Mouse (Mus musculus) neutrophil, adult 5-6 weeks (primary cell): ENCODE results near the gene Lcmt1. TPM values are rescaled to one million over a fixed set of nuclear protein-coding genes. Genes with fewer than 3 reads are reported as not detected.

Experiments used
- ATAC-seq: fragments of 151-379, 151-347 bp; 2 replicates; pipeline ENCODE4 v1.8.0; 2017; ENCODE audit warnings: mild to moderate bottlenecking, moderate TSS enrichment; ENCODE audit not compliant: insufficient number of reproducible peaks, poor library complexity, low FRiP score, severe bottlenecking; ENCODE audit errors: extremely low read depth
- total RNA-seq: library from RNA; stranded (forward); fragments of 200-1000 nt; gene quantifications from 2 replicates; pipeline ENCODE4 v1.2.3, GENCODE M21; 2017

The Lcmt1 gene
- total RNA-seq, 1 experiment from 2014 or later = 11.1 TPM

GRCm38 (mm10) chr7:123389686-123390280 lies 20.2 kb downstream of the Lcmt1 start:
- ATAC-seq = no peak

GRCm38 (mm10) chr7:123394271-123394670 lies 24.7 kb downstream of the Lcmt1 start:
- ATAC-seq = no peak

DNA sequence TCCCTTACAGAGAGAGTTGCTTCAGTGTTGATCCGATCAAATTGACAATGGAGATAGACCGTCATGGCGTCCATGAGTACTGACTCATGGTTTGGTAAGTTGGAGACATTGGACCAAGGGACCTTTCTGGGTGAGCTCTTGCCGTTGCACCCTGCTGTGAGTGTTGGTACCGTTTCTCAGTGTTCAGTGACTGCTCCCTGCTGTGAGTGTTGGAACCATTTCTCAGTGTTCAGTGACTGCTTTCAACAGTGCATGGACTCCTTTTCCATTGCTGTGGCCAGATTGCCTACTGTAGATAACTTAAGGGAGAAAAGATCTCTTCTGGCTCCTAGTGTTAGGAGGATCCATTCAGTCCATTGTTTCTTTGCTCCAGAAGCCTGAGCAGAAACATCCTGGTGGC lies 27.3 kb downstream of the Lcmt1 start:
- ATAC-seq = no peak

GRCm38 (mm10) chr7:123397369-123397768 lies 27.8 kb downstream of the Lcmt1 start:
- 0 out of 2 replicates have a peak, but pooled peaks have one; percentile 42 for ATAC-seq

GRCm38 (mm10) chr7:123397931-123398330 lies 28.3 kb downstream of the Lcmt1 start:
- no peak for ATAC-seq

DNA sequence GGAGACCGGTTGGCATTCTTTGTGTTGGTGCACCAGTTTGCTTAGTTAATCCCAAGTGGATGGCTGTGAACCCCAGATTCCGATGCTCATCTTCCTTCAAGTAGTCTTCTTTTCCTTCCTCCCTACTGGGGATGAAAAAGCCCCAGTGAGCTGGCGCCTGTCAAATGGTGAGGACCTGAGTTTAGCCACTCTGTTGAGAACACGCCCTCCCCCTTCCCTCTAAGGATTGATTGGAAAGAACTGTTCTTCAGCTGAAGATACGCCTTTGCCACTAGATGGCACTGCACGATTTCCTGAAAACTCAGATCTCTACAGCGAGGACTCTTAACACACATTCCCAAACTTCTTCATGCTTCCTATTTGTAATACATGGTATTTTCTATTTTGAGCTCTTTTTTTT lies 29.2 kb downstream of the Lcmt1 start:
- ATAC-seq = peak; percentile 46; the same call in 1 of the 2 replicates

- no peak for ATAC-seq
Measured at GRCm38 (mm10) chr7:123399286-123399685, 29.7 kb downstream of the Lcmt1 start.

GRCm38 (mm10) chr7:123401121-123401520 lies 31.5 kb downstream of the Lcmt1 start:
- no peak for ATAC-seq

- ATAC-seq = no peak
Measured at GRCm38 (mm10) chr7:123404198-123404597, 34.6 kb downstream of the Lcmt1 start.

DNA sequence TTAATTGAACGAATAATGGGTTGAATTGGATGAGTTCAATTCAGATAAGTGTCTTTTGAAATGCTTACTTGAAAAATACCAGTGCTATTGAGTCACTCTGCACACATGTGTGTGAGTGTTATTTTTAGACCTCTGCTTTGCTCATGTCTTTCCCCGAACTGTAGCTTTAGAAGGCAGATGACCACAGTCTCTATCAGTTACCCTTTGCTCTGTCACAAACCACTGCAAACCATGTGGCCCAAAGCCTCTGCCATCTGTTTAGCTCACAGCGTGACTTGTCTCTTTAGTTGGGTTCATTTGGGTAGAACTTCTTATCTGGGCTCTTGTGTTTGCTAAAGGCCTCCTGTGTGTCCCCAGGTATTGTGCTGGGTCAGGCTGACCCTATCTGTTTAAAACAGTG lies 36.0 kb downstream of the Lcmt1 start:
- no peak for ATAC-seq

DNA sequence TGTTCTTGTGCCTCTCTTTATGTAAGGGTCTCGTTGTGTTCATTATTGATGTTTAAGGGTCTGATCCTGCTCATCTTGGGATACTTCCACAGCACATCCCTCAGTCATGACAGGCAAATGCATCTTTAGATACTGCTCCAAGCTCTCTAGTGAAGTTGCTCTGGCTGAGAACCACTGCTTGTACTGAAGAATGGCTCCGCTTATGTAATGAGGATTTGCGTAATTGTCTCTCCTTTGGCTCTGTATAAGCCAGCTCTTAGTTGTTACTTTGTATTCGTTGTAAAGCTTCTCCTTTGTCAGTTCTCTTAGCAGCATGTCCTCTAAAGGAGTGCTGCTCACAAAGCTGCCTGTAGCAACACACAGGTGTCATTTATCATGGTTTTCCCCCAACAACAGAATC lies 37.4 kb downstream of the Lcmt1 start:
- no peak for ATAC-seq

- no peak for ATAC-seq
Measured at GRCm38 (mm10) chr7:123410502-123410901, 40.9 kb downstream of the Lcmt1 start.

DNA sequence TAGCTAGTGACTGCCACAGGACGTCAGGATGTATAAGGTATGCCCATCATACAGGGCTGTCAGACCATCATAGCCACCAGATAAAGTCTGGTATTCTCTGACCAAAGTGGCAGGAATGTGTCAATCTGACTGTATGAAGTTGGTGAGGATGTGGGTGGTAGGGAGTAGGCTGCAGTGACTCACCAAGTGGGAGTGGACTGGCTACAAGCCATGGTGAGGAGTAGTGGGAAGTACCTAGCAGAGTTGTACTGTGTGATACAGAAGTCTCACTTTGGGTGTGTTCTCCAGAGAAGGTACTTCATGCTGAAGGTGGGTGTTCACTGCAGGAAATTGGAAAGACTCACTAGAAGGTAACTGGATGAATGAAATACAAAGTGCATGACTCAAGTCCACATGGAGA lies 41.5 kb downstream of the Lcmt1 start:
- ATAC-seq = peak; percentile 63; the same call in 1 of the 2 replicates

GRCm38 (mm10) chr7:123412143-123412542 lies 42.6 kb downstream of the Lcmt1 start:
- ATAC-seq = no peak

- no peak for ATAC-seq
Measured at GRCm38 (mm10) chr7:123416803-123417202, 47.2 kb downstream of the Lcmt1 start.

DNA sequence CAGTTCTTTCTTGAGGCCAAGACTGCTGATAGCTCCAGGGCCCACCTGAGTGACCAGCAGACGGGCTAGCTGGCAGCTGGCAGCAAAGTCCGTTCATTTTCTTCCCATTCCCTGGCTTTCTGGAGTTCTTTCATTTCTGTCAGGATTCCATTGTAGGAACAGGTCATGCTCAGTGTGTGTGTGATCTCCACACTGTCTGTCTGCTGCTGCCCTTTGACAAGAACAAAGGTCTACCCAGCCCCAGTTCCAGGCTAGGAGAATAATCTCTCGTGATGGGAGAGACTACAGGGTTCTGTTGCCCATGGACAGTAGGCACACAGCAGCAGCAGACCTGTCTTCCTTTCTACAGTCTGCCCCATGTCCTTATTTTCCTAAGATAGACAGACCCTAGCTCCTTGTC lies 48.1 kb downstream of the Lcmt1 start:
- no peak for ATAC-seq

DNA sequence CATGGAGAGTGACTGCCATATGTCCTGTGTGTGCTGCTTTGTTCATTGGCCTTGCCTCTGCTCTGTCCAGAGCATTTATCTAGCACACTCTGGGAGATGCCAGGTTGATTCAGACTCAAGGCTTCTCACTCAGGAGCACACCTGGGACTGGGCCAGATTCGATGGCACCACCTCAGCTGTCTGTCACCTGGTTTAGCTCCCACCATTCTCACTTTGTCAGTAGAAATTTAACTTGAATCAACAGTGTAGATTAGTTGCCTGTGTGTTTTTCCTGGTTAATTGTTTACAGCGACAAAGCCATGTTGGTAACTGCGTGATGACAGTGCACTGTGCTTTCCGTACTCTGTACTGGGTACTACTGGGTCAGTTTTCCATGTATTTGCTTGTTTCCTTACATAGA lies 50.4 kb downstream of the Lcmt1 start:
- ATAC-seq = no peak

DNA sequence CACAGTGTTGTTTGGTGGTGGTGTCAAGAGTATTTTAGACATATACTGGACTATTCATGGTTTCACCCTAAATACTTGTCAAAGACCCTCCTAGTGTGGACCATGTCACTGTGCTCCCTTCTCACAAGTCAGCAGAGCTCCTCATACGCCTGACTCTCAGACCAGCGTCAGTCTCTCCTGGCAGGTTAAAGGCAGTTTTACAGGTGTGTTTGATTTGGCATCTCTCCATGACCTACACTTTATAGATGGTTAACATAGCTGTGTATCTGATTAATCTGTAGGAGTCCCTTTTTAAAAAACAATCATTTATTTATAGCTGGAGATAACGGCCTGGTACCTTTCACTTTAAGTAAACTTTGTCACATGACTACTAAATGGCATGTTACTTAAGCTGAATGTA lies 52.4 kb downstream of the Lcmt1 start:
- ATAC-seq = no peak

DNA sequence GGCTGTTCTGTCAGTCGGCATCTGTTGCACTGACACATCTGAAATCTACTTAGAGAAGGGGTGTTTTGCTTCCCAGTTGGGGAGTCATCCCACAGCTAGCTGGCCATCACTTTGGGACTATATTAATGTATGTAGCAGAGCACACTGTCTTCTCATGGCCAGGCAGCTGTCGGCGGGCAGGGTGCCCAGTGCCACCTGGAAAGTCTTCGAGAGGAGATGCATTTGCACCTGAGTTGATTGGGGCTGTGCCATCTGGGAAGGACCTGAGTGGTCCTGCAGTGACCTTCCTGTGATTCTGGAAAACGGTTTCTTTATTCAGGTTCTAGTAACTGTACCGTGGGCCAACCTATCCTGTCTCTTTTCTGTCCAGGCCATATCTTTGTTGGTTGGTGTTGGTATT lies 54.7 kb downstream of the Lcmt1 start:
- ATAC-seq = no peak

DNA sequence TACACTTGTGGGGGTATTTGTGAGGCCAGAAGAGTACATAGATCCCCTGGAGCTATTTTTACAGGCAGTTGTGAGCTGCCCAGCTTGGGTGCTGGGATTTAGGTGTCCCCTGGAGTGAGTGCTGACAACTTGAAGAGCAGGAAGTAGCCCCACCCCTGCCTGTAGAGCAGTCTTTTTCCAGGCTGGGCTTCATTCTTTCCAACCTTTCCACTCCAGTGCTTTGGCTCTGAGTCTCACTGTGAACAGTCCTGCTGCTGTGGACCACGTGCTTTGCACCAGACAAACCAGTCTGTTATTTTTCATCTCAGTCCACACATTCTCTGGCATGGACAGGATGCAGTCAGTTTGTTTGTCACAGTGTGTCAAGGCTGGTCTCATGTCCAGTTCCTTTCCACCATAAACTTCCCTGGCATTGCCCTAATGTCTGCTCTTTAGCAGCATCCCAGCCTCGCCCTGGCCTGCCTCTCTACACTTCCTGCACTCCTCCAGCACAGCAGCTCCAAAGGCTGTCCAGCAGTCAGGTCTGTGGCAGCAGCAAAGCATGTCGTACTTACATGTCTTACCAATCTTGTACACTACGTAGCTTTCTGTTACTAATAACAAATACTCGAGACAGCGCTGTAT lies 55.7 kb downstream of the Lcmt1 start:
- no peak for ATAC-seq
